Mouse (Mus musculus) thymus, postnatal 36 days (tissue): ENCODE measurements around the gene Mocs1.
A peak's percentile ranks its signal among the peaks of the same experiment; 100 is the strongest.
"Not testable (repeated sequence)": the region's sequence is repeated elsewhere in the genome, so short reads cannot be mapped to it uniquely, and the experiment has no call there.

ENCODE experiments used
- DNase-seq, 2 experiments: peaks; one replicate each; pipeline ENCODE4 v3.0.0; 2022; ENCODE audit warnings: mixed read lengths in 2 of 2

Gene Mocs1

GRCm38 (mm10) chr17:49433071-49433470 is 4.9 kb downstream of the Mocs1 start:
- DNase-seq, result no peak

GRCm38 (mm10) chr17:49434236-49434635 is 6.1 kb downstream of the Mocs1 start:
- no peak for DNase-seq

- no peak for DNase-seq
These were observed 6.9 kb downstream of the Mocs1 start for GRCm38 (mm10) chr17:49435081-49435480.

- DNase-seq, result no peak
These were observed 8.5 kb downstream of the Mocs1 start for GRCm38 (mm10) chr17:49436631-49437030.

- not testable (repeated sequence) for DNase-seq
These were observed 9.1 kb downstream of the Mocs1 start for GRCm38 (mm10) chr17:49437306-49437705.

- DNase-seq, result no peak
These were observed 10.8 kb downstream of the Mocs1 start for GRCm38 (mm10) chr17:49438822-49439574.

- no peak for DNase-seq
These were observed 11.5 kb downstream of the Mocs1 start for GRCm38 (mm10) chr17:49439706-49440105.

GRCm38 (mm10) chr17:49440331-49441130 is 12.4 kb downstream of the Mocs1 start:
- DNase-seq, result no peak

- not testable (repeated sequence) for DNase-seq
These were observed 14.7 kb downstream of the Mocs1 start for GRCm38 (mm10) chr17:49442841-49443240.

GRCm38 (mm10) chr17:49448570-49449229 is 20.5 kb downstream of the Mocs1 start:
- DNase-seq, result no peak

- no peak for DNase-seq
These were observed 21.1 kb downstream of the Mocs1 start for GRCm38 (mm10) chr17:49449230-49449608.

GRCm38 (mm10) chr17:49450922-49451321 is 22.8 kb downstream of the Mocs1 start:
- no peak for DNase-seq

- no peak for DNase-seq
These were observed 28.2 kb downstream of the Mocs1 start for GRCm38 (mm10) chr17:49456334-49456733.

GRCm38 (mm10) chr17:49457833-49458232 is 29.7 kb downstream of the Mocs1 start:
- DNase-seq, result no peak

- DNase-seq, result no peak
These were observed 30.2 kb downstream of the Mocs1 start for GRCm38 (mm10) chr17:49458386-49458785.

GRCm38 (mm10) chr17:49464884-49465283 is 36.7 kb downstream of the Mocs1 start:
- no peak for DNase-seq

- peak; percentile 41 to 54 for DNase-seq
These were observed 40.1 kb downstream of the Mocs1 start for GRCm38 (mm10) chr17:49468223-49468622.

GRCm38 (mm10) chr17:49472626-49473025 is 44.5 kb downstream of the Mocs1 start:
- no peak for DNase-seq

- no peak for DNase-seq
These were observed 45.9 kb downstream of the Mocs1 start for GRCm38 (mm10) chr17:49474051-49474450.

- no peak for DNase-seq
These were observed 47.0 kb downstream of the Mocs1 start for GRCm38 (mm10) chr17:49475174-49475573.

GRCm38 (mm10) chr17:49477370-49477769 is 49.2 kb downstream of the Mocs1 start:
- no peak for DNase-seq

GRCm38 (mm10) chr17:49481876-49482275 is 53.7 kb downstream of the Mocs1 start:
- DNase-seq, result no peak

GRCm38 (mm10) chr17:49484435-49484834 is 56.3 kb downstream of the Mocs1 start:
- no peak for DNase-seq

GRCm38 (mm10) chr17:49489098-49489497 is 60.9 kb downstream of the Mocs1 start:
- no peak for DNase-seq
